Mouse (Mus musculus): ENCODE measurements around the gene Mras.
A peak's percentile ranks its signal among the peaks of the same experiment; 100 is the strongest.

Mras gene

DNA sequence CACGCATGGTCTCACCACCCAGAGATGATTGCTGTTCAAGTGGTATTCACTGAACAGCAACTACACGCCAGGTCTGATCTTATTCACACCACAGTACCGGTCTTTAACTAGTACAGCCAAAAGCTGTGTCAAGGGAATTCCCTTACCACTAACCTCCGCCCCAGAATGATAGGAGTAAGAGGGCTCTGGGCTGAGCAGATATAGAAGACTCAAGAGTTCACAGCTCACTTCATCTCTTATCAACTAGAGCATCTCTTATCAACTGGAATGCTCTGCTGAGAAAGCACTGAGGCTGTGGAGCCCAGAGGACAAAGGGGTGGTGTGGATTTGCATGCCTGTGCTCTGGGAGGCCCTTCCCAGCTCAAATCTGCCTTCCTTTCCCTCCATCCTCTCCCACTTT is 25.4 kb downstream of the Mras start:
- no peak for DNase-seq (ENCODE audit: low read depth, low spot score)

DNA sequence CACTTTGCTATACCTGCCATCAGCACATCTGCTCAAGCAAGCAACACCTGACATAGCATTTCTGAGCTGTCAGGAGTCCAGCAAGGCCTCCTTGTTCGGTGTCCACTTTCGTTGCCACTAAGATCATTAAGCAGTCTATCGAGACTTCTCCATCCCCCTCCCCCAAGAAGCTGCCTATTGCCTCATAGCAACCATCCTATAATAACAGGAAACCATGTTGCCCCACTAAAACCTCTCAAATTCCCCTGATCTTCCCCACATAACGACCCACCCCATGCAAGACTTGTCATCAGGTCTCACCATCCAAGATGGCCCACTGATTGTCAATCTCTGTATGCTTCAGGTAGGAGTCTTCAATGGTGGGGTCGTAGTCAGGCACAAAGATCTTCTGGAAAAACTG is 26.1 kb downstream of the Mras start:
- DNase-seq (ENCODE audit: low read depth, low spot score) = no peak

DNA sequence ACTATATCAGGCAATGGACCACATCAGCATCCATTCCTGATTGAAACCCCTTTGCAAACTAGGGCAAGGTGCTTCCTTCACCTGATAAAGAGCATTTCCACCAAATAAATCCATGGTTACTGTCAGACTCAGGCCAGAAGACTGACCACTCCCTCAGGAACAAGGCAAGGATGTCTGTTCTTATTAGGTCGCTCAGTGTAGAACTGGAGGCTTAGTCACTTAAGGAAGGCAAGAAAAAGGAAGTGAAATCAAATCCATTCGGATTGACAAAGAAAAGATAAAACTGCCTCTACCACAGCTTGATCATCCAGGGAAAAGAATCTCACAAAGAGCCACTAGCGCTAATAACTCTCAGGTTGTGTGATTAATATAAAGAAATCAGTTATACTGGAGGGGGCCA is 27.9 kb downstream of the Mras start:
- no peak for DNase-seq (ENCODE audit: low read depth, low spot score)

DNA sequence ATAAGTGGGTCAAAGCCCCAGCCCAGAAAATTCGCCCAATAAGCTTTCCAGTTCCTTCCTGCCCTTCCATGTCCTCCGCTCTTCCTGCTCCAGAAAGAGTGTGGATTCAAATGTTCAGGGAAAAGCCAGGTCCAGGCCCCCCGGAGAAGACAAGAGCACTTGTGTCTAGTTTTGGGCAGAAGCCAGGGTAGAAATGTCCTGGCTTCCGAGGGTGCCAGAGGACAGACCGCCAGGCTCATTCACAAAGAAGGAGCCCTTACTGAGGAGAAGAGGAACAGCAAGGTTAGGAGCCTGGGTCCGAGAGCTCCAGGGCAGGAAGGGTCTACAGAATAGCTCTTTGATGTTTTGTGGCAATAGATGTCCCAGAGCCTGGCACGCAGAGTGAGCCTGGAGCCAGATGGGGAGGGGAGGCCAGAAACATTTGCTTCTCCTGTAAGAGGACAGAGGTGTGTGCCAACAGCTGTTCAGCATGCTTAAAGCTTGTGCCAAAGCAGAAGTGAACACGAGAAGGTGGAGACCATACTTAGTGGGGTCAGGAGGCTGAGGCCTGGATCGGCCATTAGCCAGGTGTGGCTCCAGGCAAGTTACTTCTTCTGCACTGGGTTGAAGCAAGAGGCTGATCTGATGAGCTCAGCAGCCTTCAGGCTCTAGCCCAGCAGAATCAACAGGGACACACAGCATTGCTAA is 35.8 kb downstream of the Mras start:
- no peak for DNase-seq (ENCODE audit: low read depth, low spot score)

DNA sequence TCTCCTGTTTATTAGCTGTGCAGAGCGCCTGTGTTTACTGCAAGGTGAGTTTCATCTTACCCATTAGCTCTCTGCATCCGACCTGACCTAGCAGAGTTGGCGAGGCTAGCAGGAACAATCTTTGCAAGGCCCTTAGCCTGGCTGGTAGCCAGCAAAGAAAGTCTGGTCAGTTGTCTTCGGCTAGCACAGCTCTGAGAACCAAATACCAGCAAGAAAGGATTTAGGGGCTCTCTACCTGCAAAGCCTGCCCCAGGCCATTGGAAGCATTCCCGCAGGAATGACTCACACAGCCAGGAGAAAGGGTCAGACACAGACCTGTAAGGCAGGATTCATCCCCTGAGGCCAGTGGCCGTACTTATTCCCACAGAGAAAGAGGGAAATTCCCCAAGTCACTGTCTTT is 36.4 kb downstream of the Mras start:
- DNase-seq (ENCODE audit: low read depth, low spot score) = no peak

DNA sequence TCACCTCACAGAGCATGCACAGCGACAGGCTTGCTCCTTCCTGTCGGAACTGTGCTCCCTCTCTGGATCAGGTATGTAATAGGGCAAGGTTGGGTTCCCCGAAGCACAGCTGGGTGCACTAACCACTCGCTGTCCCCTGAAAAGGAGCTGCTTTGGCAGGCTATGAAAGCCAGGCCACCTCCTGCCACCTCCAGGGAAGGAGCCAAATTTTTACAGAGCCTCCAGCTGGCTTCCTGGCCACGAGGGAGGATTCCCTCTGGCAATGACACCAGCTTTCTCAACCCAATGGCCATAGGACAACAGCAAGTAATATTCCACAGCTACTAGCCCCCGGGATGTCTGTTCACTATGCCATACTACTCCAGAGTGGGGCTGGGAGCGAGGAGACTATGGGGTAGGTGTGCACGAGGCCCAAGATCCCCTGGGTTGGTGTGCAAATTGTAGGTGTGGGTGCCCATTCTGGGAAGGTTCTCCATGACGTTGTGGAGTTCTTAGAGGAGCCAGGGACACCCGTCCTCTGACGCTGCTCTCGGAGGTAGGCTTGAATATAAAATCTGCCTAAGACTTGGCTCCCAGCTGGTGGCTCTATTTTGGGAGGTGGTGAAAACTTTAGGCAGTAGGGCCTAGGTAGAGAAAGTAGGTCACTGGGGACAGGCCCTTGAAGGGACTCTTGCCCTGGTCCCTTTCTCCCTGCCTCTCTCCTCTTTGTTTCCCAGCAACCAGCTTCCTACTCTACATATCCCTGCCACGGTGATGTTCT is 39.9 kb downstream of the Mras start:
- no peak for DNase-seq (ENCODE audit: low read depth, low spot score)

DNA sequence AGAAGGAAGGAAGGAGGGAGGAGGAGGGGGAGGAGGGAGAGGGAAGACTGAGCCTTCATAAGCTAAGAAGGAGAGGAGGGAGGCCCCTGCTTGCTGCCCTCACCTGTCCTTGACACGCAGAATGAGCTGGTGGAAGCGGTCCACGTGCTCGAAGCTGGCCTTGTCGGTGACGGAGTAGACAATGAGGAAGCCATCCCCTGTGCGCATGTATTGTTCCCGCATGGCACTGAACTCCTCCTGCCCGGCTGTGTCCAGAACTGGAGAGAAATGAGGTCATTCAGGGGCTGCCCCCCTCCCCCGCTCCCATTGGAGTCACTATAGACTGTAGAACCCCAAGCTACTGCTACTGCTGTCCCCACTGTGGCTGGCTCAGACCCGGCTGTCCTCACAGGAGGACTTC is 42.8 kb downstream of the Mras start:
- DNase-seq (ENCODE audit: low read depth, low spot score) = no peak

DNA sequence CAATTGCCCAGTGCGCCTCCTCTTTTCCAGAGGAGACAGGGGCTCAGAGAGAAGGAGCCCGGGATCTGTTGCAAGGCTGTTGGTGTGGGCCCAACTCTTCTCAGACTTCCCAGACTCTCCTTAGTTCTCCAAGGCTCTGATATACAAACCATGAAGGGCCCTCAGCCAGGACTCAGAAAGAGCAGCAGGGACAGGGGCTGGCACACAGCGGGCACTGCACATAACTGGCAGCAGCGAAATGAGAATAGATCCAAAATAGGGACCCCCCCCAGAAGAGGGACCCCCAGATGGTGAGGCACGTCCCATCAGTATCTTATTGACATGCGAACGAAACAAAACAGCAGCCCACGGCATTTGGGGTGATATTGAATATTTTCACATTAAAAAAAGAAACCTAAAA is 44.0 kb downstream of the Mras start:
- DNase-seq (ENCODE audit: low read depth, low spot score) = no peak

DNA sequence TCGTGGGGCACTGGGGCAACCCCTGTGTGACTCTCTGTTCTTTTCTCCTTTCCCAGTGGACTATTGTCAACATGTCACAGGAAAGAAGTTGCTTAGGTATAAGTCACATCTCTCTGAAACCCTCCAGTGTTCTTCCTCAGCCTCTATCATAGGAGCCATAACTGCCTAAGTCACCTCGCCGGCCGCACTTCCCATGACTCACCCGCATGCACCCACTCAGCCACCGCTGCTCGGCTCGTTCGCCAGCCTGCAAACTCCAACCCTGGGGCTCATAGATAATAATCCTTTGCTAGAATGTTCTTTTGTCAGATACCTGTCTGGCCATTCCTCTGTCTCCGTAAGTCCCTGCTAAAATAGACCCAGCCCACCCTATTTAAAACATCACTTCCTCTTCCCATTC is 45.6 kb downstream of the Mras start:
- DNase-seq (ENCODE audit: low read depth, low spot score) = no peak

DNA sequence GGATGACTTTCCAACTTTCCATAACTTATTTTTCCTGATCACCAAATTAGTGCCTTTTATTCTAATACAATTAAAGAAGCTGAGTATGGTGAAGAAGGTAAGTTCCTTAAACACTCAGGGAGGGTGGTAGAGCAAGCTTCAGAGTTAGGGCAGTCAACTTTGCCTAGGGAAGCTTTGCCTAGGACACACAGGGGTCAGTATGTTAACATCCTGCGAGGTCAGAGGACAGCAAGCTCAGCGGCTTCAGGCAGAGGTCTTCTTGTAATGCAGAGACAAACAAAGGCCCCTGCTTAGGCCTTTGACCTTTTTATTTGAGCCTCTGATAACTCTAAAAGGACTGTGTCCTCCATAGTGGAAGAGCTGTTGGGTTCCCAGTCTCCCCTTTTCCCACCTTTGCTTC is 46.5 kb downstream of the Mras start:
- DNase-seq (ENCODE audit: low read depth, low spot score) = no peak

DNA sequence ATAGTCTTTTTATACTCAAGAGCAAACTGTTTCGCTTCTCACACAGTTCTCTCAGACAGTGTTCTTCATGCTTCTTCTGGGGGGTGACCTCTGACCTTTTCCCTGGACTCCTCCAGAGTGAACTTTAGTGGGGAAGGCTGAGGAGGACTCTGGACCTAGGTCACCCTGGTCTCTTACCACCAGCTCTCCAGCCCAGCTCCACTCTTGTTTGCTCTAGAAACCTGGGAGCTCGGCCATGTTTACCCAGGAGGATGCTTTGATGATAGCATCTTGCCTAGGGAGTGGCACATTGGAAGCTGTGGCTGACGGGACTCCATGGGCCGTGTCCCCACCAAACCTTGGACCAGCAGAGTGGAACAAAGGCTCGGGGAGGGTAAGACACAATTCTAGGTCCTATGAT is 47.0 kb downstream of the Mras start:
- DNase-seq (ENCODE audit: low read depth, low spot score) = no peak

DNA sequence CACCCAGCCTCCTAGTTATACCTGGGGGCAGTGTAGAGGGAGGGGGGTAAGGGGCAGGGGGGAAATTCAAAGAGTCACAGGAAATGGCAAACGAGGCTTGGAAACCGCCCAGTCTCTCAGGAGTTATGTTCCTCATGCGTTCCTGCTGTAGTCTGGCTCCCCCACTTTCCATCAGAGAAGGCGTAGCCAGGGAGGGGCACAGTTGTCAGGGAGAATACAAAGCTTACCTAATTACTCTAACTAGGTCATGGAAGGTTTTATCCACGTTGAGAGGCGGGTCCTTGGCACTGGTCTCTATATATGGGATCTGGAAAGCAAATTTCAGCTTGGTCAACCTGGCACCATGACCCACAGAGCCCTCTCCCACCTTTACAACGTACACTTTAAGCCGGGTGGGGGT is 47.7 kb downstream of the Mras start:
- no peak for DNase-seq (ENCODE audit: low read depth, low spot score)

DNA sequence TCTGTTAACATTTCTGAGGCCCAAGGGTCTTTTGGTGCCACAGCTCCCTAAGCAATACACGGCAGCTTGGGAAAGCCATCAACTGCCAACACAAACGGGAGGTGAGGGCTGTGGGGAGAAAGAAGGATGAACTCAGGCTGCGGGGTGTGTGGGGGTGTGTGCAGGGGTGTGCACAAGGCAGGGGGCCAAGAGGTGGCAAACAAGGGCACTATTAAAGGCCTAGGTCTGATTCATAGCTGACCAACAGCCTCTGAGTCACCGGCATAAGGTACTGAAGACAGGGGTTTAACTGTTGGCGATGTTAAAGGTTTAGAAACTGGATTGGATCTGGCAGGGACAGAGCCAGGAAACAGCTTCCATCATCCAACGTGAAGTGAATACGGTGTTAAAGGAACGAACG is 48.3 kb downstream of the Mras start:
- no peak for DNase-seq (ENCODE audit: low read depth, low spot score)

DNA sequence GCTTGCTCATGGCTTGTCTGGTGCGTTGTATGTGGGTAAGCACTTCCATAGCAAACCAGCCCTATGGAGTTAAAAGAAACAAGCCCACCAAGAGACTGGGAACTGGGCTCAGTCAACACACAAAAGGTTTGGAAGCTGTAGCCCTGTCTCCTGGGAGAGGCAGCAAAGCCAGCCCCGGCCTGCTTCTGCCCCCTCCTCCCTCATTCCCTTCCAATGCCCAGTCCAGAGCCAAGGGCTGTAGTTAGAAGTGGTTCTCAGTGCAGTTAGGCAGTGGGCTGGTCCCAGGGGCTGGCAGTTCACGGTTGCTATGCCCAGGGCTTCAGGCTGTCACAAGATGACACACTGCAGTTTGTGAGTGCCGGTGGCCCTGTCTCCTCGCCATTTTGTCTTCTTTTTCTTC is 49.1 kb downstream of the Mras start:
- DNase-seq (ENCODE audit: low read depth, low spot score) = no peak

DNA sequence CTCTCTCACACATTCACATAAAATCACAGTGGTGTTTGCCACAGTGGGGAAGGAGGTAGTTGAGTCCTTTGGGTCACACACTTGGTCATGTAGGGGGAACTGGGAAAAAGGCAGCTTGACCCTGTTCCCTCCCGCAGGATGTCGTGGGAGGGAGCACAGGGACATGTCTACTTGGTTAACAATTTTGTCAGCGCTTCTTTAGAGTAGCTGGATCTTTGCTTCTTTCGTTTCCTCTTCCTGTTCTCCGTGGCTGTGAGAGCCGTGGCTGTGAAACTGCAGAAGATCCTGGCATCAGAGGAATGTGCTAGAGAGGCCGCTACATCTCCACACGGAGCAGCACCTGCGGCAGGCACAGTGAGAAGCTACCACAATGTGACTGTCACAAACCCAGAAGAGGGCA is 54.6 kb downstream of the Mras start:
- DNase-seq (ENCODE audit: low read depth, low spot score) = no peak

DNA sequence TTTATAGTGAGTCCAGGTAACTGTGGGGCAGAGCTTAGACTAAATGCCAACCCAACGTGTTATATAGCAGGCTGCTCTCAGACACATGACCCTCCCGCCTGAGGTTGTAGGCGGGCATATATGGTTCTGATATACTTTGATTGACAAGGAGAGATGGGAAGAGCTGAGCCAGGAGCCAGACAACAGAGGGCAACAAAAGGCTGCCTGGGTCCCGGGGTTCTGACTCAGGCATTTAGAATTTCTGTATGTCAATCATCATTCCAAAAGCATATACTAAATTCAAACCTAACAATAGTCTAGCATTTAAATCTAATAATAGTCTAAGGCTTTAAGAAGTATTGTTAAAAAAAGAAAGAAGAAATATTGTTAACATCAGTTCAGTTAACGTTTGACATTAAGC is 58.0 kb downstream of the Mras start:
- DNase-seq (ENCODE audit: low read depth, low spot score) = no peak

DNA sequence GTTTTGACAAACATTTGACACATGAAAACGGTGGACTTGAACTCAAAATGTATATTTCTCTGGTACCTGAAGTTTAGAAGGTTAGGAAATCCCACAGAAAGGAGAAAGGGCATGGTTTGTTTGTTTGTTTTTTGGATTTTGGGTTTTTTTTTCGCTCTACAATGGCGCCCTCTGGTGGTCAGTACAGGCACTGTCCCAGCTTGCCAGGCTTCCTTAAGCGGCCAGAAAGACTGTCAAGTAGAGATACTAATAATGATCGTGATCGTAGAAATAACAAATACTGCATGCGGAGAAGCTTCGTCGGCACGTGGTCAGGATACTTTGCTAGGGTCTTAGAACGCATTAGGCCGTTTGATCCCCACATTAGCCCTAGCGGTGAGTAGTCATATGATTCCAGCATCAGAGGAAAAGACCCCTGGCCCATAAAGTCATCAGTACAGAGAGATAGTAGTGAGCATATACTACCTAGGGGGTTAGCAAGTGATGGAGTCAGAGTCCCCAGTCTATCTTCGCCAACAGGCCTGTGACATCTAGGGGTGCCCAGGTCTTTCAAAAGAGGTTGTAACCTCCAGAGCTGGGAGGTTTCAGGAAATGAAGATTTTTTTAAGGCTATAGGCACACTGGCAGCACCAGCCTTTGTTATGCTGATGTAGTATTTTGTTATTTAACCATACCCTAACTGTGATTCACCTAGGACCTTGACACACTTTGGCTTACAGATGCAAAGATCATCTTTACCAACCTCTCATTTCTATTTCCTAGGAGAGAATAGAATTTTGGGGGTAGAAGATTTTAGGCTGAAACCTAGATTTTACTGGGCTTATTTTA is 60.4 kb downstream of the Mras start:
- DNase-seq (ENCODE audit: low read depth, low spot score) = peak; percentile 20

DNA sequence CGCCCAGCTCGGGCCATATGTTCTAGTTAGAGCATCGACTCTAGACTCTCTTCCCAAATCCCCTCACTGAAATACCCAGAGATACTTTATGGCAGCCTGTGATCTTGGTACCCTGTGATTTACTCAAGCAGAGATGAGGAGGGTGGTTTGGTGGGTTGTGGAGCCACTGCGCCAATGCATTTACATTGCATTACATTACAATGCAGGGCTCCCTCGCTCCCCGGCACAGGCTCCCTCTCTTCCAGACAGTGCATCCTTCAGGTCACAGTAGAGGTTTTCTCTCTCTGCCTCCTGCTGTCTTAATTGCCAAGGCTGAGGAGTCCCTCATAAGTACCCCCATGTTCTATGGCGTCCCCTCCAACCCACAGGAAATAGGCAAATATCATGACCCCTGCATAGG is 68.8 kb downstream of the Mras start:
- DNase-seq (ENCODE audit: low read depth, low spot score) = no peak

DNA sequence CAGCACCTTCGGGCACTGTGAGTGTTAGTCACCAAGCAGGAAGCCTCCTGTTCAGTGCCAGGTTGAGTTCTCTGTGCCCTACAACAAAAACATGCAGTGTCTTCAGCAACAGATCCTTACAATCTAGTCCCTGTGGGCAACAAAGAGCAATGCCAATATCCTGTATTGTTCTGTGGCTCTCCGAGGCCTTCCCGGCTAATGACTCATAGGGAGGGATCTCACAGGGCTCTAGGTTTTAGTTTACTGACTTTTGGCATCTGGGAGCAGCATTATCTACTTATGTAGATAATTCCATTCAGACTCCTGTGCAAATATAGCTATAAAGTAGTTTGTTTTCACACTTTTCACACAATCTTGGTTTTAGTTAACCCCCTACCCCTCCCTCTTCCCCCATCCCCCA is 71.3 kb downstream of the Mras start:
- no peak for DNase-seq (ENCODE audit: low read depth, low spot score)

DNA sequence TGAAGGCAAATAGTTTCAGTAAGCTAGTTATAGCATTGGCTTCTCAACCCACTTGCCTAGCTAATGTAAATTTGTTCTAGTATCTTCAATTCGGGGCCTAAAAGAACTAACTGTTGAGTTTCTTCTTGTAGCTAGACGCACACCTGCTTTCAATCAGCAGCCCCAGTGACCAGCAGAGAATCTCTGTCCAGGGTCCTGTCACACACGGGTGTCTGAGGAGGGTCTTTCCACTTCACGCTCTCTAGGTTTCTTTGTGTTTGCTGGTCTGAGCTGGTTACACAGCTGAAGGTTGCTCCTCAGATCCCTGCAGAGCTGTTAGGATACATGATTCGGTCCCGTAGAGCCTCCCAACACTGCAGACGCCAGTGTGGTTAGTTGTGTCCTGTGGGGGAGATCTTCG is 74.1 kb downstream of the Mras start:
- DNase-seq (ENCODE audit: low read depth, low spot score) = no peak

DNA sequence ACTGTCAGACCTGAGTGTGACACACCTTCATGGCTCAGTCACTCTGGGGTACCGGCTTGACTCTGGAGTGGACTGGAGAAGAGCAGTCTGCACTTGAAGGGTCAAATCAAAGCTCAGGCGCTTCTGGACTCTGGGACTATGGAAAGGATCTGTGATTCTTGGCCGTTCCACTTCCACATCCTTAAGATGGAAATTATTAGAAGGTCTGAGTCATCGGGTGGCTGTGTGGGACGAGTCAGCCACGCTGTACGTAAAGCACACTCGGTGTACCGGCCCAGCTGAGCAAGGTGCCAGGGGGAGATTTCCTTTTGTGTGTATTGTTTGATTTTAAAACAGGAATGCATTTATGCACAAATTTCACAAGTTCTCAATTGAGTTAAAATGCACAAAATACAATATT is 75.2 kb downstream of the Mras start:
- no peak for DNase-seq (ENCODE audit: low read depth, low spot score)

DNA sequence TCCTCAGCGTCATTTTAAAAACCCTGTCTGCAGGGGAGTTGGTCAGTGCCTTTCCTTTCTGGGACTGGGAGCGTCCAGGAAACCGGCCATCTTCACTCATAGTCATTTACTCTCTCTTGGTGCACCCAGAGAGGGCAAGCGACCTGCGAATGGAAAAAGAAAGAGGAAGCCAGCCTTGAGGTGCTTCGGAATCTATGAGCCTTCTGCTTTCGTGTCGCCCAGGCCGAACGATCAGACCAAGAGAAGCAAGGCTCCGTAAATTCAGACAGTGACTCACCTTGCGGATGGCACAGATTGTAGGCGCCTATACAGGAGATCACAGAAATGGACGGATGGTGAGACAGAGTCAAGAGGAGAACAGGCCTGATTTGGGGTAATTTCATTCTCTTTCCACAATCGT is 78.2 kb downstream of the Mras start:
- DNase-seq (ENCODE audit: low read depth, low spot score) = no peak

Measured in embryo, embryonic 11.5 days (tissue).